Mouse (Mus musculus) neural tube, embryonic 14.5 days (tissue): Measurements from ENCODE around the gene Ddo. TPM values are rescaled to one million over a fixed set of nuclear protein-coding genes. Genes with fewer than 3 reads are reported as not detected.

Experiments
- ATAC-seq: fragments of 200-750 bp; cut with Nextera tagmentation; 2 replicates; pipeline ENCODE4 v1.8.0; 2017; ENCODE audit warnings: low read depth, mild to moderate bottlenecking, moderate TSS enrichment, moderate library complexity
- H3K27ac ChIP-seq: fragments of 300-500 bp; sonication (generic); 2 replicates; pipeline ENCODE4 v1.5.1; 2014; ENCODE audit warnings: low read depth, mild to moderate bottlenecking, control low read depth, low read length, moderate library complexity, mixed read lengths
- H3K27me3 ChIP-seq: fragments of 300-500 bp; sonication (generic); 2 replicates; pipeline ENCODE4 v1.6.1; 2014; ENCODE audit warnings: low read length; ENCODE audit not compliant: control insufficient read depth, insufficient read depth
- H3K36me3 ChIP-seq: fragments of 300-500 bp; sonication (generic); 2 replicates; pipeline ENCODE4 v1.6.1; 2014; ENCODE audit warnings: low read length, mixed read lengths; ENCODE audit not compliant: control insufficient read depth, insufficient read depth
- H3K4me1 ChIP-seq: fragments of 300-500 bp; sonication (generic); 2 replicates; pipeline ENCODE4 v1.6.1; 2014; ENCODE audit warnings: low read length; ENCODE audit not compliant: control insufficient read depth, insufficient read depth
- H3K4me2 ChIP-seq: fragments of 300-500 bp; sonication (generic); 2 replicates; pipeline ENCODE4 v1.6.1; 2014; ENCODE audit warnings: mild to moderate bottlenecking, low read depth, low read length, control low read depth
- H3K4me3 ChIP-seq: fragments of 300-500 bp; sonication (generic); 2 replicates; pipeline ENCODE4 v1.5.1; 2014; ENCODE audit warnings: low read depth, low read length, control low read depth, mixed read lengths
- H3K9ac ChIP-seq: fragments of 300-500 bp; sonication (generic); replicated peaks from 2 replicates; pipeline ENCODE4 v1.6.1; 2014; ENCODE audit warnings: low read depth, mild to moderate bottlenecking, control low read depth, low read length, mixed read lengths
- H3K9me3 ChIP-seq: fragments of 300-500 bp; sonication (generic); 2 replicates; pipeline ENCODE4 v1.6.1; 2016; ENCODE audit warnings: low read length; ENCODE audit not compliant: control insufficient read depth
- WGBS: fragments of 180-500 bp; shearing (Covaris S2); extraction: QIAGEN DNeasy Blood & Tissue Kit; methylation state at CpG from one replicate; pipeline ENCODE4 v1.1.7; 2014; 5-methylcytosine and 5-hydroxymethylcytosine counted together
- polyA plus RNA-seq: library from polyadenylated mRNA; unstranded; fragments of >200 nt; fragmentation: Nextera tagmentation; extraction: Ambion mirVana; gene quantifications from 2 replicates; pipeline ENCODE4 v1.2.1, GENCODE M21; 2014

The Ddo gene
- polyA plus RNA-seq, 1 experiment from 2014 or later = 1.0 TPM

GRCm38 (mm10) chr10:40645346-40645745, 15.5 kb downstream of the Ddo start:
- H3K36me3 ChIP-seq = no peaks in the 10 kb centered on the region
- 96% methylated on average over 1 of the region's 1 CpGs for WGBS
- no peak overlapping the region for H3K4me3 ChIP-seq
- no peaks in the 10 kb centered on the region for H3K27me3 ChIP-seq
- H3K4me1 ChIP-seq = no peaks in the 10 kb centered on the region
- no peak for ATAC-seq
- no peak overlapping the region for H3K4me2 ChIP-seq
- no peak overlapping the region for H3K9ac ChIP-seq
- no peak overlapping the region for H3K27ac ChIP-seq
- H3K9me3 ChIP-seq = no peaks in the 10 kb centered on the region

DNA sequence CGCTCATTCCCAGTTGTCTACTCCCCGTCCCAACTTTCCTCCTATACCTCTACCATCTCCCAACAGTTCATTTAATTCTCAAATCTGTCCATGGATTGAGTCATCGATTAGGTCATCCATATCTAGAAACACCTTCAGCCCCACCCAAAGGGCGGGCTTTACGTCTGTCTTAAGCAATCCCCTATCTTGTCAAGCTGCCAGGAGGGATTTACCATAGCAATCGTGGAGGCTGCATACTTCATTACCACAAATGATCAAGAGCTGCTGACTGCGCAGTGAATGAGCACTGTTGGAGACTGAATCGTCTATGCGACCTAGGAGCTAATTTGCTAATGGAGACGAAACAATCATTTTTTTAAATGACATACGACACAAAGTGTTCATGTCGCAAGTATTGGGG, 19.0 kb downstream of the Ddo start:
- no peaks in the 10 kb centered on the region for H3K4me1 ChIP-seq
- WGBS = 87% methylated on average over 12 of the region's 12 CpGs
- no peaks in the 10 kb centered on the region for H3K36me3 ChIP-seq
- H3K27me3 ChIP-seq = no peaks in the 10 kb centered on the region
- H3K4me3 ChIP-seq = no peak overlapping the region
- no peaks in the 10 kb centered on the region for H3K9me3 ChIP-seq
- no peak overlapping the region for H3K9ac ChIP-seq
- no peak overlapping the region for H3K27ac ChIP-seq
- ATAC-seq = no peak
- H3K4me2 ChIP-seq = no peak overlapping the region

DNA sequence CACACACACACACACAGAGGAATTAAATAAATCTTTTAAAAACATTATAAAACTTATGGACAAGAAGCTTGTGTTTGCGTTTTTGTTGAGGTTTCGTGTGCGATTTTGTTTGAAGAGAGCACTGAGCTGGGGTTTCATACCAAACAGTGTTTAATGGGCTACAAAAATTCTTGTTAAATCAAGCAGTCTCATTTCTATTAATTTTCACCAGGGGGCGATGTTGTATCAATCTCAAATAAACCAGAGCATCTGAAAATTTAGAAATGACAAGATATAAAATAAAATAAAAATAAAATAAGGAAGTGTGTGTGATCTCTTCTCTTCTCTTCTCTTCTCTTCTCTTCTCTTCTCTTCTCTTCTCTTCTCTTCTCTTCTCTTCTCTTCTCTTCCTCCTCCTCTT, 19.8 kb downstream of the Ddo start:
- Histone ChIP-seq H3K27me3 (no peaks in the 10 kb centered on the region), H3K9ac (no peak overlapping the region), H3K4me2 (no peak overlapping the region), H3K4me3 (no peak overlapping the region), H3K4me1 (no peaks in the 10 kb centered on the region), H3K27ac (no peak overlapping the region), H3K9me3 (no peaks in the 10 kb centered on the region), H3K36me3 (no peaks in the 10 kb centered on the region)
- 34% methylated on average over 4 of the region's 4 CpGs for WGBS
- no peak for ATAC-seq

- Histone ChIP-seq H3K4me3 (no peak overlapping the region), H3K4me2 (no peak overlapping the region), H3K9ac (no peak overlapping the region), H3K27ac (no peak overlapping the region), H3K27me3 (no peaks in the 10 kb centered on the region), H3K9me3 (no peaks in the 10 kb centered on the region), H3K4me1 (no peaks in the 10 kb centered on the region), H3K36me3 (no peaks in the 10 kb centered on the region)
- WGBS = 84% methylated on average over 2 of the region's 2 CpGs
- ATAC-seq = no peak
Observed at GRCm38 (mm10) chr10:40651676-40652075, 21.9 kb downstream of the Ddo start.

DNA sequence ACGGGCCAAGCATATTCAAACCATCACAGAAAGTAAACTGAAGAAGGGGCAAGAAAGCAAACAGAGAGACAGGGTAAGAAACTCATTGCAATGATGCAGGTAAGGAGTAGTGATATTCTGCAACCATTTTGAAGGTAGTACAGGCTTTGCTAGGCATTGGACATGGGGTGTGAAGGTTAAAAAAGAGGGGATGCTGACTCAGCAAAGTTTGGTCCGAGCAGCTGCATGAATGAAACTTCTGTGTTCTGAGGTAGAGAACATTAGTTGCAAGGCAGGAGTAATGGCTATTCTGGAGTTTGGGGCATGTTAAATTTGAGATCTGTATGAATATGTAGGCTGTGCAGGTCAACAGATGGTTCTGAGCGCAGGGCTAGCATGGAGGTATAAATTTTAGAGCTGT, 35.5 kb downstream of the Ddo start:
- H3K4me1 ChIP-seq = no peaks in the 10 kb centered on the region
- H3K4me3 ChIP-seq = no peak overlapping the region
- H3K9ac ChIP-seq = no peak overlapping the region
- no peak for ATAC-seq
- 83% methylated on average over 3 of the region's 3 CpGs for WGBS
- no peaks in the 10 kb centered on the region for H3K27me3 ChIP-seq
- H3K9me3 ChIP-seq = no peaks in the 10 kb centered on the region
- no peaks in the 10 kb centered on the region for H3K36me3 ChIP-seq
- H3K4me2 ChIP-seq = no peak overlapping the region
- H3K27ac ChIP-seq = no peak overlapping the region

GRCm38 (mm10) chr10:40666943-40667342, 37.1 kb downstream of the Ddo start:
- WGBS = 86% methylated on average over 1 of the region's 1 CpGs

DNA sequence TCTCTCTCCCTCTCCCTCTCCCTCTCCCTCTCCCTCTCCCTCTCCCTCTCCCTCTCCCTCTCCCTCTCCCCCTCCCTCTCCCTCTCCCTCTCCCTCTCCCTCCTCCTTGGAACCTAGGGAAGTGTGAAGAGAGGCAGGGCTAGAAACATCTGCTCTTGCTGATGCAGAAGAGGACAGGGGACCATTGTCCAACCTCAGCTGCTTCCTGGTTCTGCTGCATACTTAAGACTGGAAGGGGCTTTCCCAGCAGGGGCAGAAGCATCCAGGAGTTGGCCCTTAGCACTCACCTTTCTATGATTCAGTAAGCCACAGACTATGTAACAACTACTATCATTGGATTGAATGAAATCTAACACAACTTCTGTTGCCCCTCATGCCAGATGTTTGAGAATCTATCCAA, 38.8 kb downstream of the Ddo start:
- Histone ChIP-seq H3K4me1 (peaks cover 1% of the 10 kb centered on the region; the same call in 1 of the 2 replicates), H3K4me3 (no peak overlapping the region), H3K36me3 (no peaks in the 10 kb centered on the region), H3K27ac (no peak overlapping the region), H3K9ac (no peak overlapping the region), H3K4me2 (no peak overlapping the region), H3K9me3 (no peaks in the 10 kb centered on the region), H3K27me3 (no peaks in the 10 kb centered on the region)
- no peak for ATAC-seq

More at GRCm38 (mm10) chr10:40666943-40667342, 37.1 kb downstream of the Ddo start:
- no peak for ATAC-seq
- Histone ChIP-seq H3K27me3 (no peaks in the 10 kb centered on the region), H3K9ac (no peak overlapping the region), H3K36me3 (no peaks in the 10 kb centered on the region), H3K4me3 (no peak overlapping the region), H3K27ac (no peak overlapping the region), H3K4me2 (no peak overlapping the region), H3K9me3 (no peaks in the 10 kb centered on the region), H3K4me1 (no peaks in the 10 kb centered on the region)

DNA sequence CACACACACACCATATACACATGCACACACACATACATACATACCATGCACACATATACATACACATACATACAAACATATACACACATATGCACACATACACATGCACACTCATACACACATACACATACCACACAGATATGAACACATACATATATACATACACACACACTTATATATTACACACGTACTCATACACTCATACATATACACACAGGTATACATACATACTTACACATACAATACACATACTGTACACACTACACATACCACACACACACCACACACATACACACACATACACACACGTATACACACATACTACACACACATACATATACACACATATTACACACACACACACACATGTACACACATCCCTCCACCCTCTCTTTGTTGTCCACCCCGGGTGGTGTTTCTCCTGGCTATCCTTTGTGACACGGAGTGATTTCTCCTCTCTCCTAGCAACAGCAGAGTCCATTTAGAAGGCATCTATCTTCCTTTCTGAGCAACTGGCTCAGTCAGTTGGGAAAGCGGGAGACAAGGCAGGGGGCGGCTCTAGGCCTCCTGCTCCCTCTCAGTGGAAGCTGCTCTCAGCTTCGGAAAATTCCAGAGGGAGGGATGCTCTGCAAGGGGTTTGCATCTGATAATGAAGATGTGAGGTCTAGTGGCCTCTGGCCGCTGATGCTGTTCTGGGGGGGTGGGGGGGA, 42.9 kb downstream of the Ddo start:
- H3K27me3 ChIP-seq = no peaks in the 10 kb centered on the region
- H3K9ac ChIP-seq = no peak overlapping the region
- no peak overlapping the region for H3K27ac ChIP-seq
- ATAC-seq = peak; percentile 44; the same call in 1 of the 2 replicates
- WGBS = 29% methylated on average over 8 of the region's 8 CpGs
- H3K9me3 ChIP-seq = no peaks in the 10 kb centered on the region
- H3K4me2 ChIP-seq = no peak overlapping the region
- peaks cover 11% of the 10 kb centered on the region for H3K4me1 ChIP-seq
- H3K36me3 ChIP-seq = no peaks in the 10 kb centered on the region
- no peak overlapping the region for H3K4me3 ChIP-seq

GRCm38 (mm10) chr10:40673297-40673665, 43.5 kb downstream of the Ddo start:
- Histone ChIP-seq H3K4me1 (peaks cover 11% of the 10 kb centered on the region), H3K4me2 (no peak overlapping the region), H3K9ac (no peak overlapping the region), H3K36me3 (no peaks in the 10 kb centered on the region), H3K4me3 (no peak overlapping the region), H3K9me3 (no peaks in the 10 kb centered on the region), H3K27me3 (no peaks in the 10 kb centered on the region), H3K27ac (0 out of 2 replicates have a peak overlapping the region, but pooled peaks have one; percentile 2)
- no peak for ATAC-seq
- WGBS = 50% methylated on average over 7 of the region's 7 CpGs
